Mouse (Mus musculus) megakaryocyte, embryonic 14.5 days (primary cell): ENCODE measurements at regions not wholly inside any gene's neighbourhood (a gene's known extent, or its start where the extent isn't known, plus 50 kb on each side); places are given as distances from the start of the nearest gene placed in this dataset.

Source experiments
- FLI1 ChIP-seq: IDR thresholded peaks from 2 replicates; pipeline ENCODE4 v1.6.1; 2012; ENCODE audit warnings: low read length, inconsistent platforms, mixed read lengths
- GATA1 ChIP-seq: IDR thresholded peaks from 3 replicates; pipeline ENCODE4 v1.6.1; 2012; ENCODE audit warnings: mixed read lengths, low read length, inconsistent platforms, borderline replicate concordance

DNA sequence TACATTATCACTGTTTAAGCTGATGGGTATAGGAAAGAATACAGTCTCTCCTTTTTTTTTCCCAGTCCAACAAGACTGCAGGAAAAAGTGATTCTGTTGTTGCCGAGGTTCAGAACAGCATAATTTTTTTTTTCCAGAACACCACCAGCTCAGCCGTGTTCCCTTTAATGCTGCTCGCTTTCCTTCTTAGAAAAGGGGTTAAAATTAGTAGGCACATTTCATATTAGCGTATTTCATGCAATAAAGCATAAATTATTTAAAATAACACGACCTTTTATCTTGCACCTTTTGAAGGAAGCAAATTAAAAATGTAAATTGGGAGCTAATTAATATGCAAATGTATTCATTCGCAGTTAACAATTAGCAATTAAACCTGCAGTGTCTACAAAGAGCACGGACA lies 50.3 kb upstream of the Vrk1 start:
- TF ChIP-seq FLI1 (no peak), GATA1 (no peak)
